Mouse (Mus musculus): ENCODE results near the gene Tmem106a.

- TF ChIP-seq TAL1 (IDR thresholded peaks at IDR 0.05; ENCODE audit: low read length) (no peak), GATA1 (IDR thresholded peaks at IDR 0.05; ENCODE audit: low read length) (no peak)
Measured at GRCm38 (mm10) chr11:101582054-101583035, at the start of gene Tmem106a.
